Mouse (Mus musculus) erythroblast, embryonic 14.5 days (primary cell): ENCODE data around the gene Mcu. TPM values are rescaled to one million over a fixed set of nuclear protein-coding genes. Genes with fewer than 3 reads are reported as not detected.

Experiments used
- H3K27me3 ChIP-seq: 2 replicates; pipeline ENCODE4 v1.6.1; 2012; ENCODE audit warnings: inconsistent platforms; ENCODE audit not compliant: control insufficient read depth
- H3K36me3 ChIP-seq: 2 replicates; pipeline ENCODE4 v1.6.1; 2012; ENCODE audit warnings: mild to moderate bottlenecking, inconsistent platforms; ENCODE audit not compliant: control insufficient read depth
- H3K4me1 ChIP-seq: 2 replicates; pipeline ENCODE4 v1.6.1; 2012; ENCODE audit warnings: inconsistent platforms; ENCODE audit not compliant: control insufficient read depth
- H3K4me3 ChIP-seq: replicated peaks from 2 replicates; pipeline ENCODE3; 2012; ENCODE audit warnings: moderate library complexity, mild to moderate bottlenecking, inconsistent platforms
- H3K9me3 ChIP-seq: 2 replicates; pipeline ENCODE4 v1.6.1; 2012; ENCODE audit warnings: low read length, inconsistent platforms, mixed read lengths; ENCODE audit not compliant: control insufficient read depth
- GATA1 ChIP-seq: IDR thresholded peaks from 2 replicates; pipeline ENCODE4 v1.6.1; 2012; ENCODE audit warnings: low read length, inconsistent platforms, mixed read lengths
- TAL1 ChIP-seq: IDR thresholded peaks from 3 replicates; pipeline ENCODE4 v1.6.1; 2012; ENCODE audit warnings: low read length, inconsistent platforms, mixed read lengths
- polyA plus RNA-seq: library from polyadenylated mRNA; stranded (reverse); fragments of >175 nt; gene quantifications from 2 replicates; pipeline ENCODE4 v1.2.3, GENCODE M21; 2012

The Mcu gene
- polyA plus RNA-seq, 1 experiment, result 0.36 TPM

- Histone ChIP-seq H3K36me3 (peaks cover 12% of the 10 kb centered on the region), H3K4me3 (no peak overlapping the region), H3K4me1 (peaks cover 46% of the 10 kb centered on the region), H3K9me3 (no peaks in the 10 kb centered on the region; the same call in 1 of the 2 replicates), H3K27me3 (no peaks in the 10 kb centered on the region)
- TF ChIP-seq TAL1 (no peak), GATA1 (no peak)
Measured at GRCm38 (mm10) chr10:59579645-59580044, 36.8 kb downstream of the Mcu start.

GRCm38 (mm10) chr10:59577871-59578801 lies 38.4 kb downstream of the Mcu start:
- Histone ChIP-seq H3K27me3 (no peaks in the 10 kb centered on the region), H3K4me1 (peaks cover 42% of the 10 kb centered on the region), H3K9me3 (peaks cover 2% of the 10 kb centered on the region; the same call in 1 of the 2 replicates), H3K4me3 (peak overlapping the region; percentile 33), H3K36me3 (peaks cover 8% of the 10 kb centered on the region)
- TF ChIP-seq TAL1 (no peak), GATA1 (no peak; the same call in 1 of the 2 replicates)

- no peak for TF ChIP-seq TAL1
- TF ChIP-seq GATA1, result no peak
- Histone ChIP-seq H3K4me1 (peaks cover 35% of the 10 kb centered on the region), H3K4me3 (no peak overlapping the region)
Measured at GRCm38 (mm10) chr10:59576305-59576704, 40.2 kb downstream of the Mcu start.

GRCm38 (mm10) chr10:59571964-59572363 lies 44.5 kb downstream of the Mcu start:
- Histone ChIP-seq H3K4me1 (peaks cover 27% of the 10 kb centered on the region), H3K4me3 (no peak overlapping the region), H3K27me3 (no peaks in the 10 kb centered on the region), H3K36me3 (no peaks in the 10 kb centered on the region; the same call in 1 of the 2 replicates), H3K9me3 (peaks cover 2% of the 10 kb centered on the region; the same call in 1 of the 2 replicates)
- no peak for TF ChIP-seq GATA1
- TF ChIP-seq TAL1, result no peak

More at GRCm38 (mm10) chr10:59576305-59576704, 40.2 kb downstream of the Mcu start:
- Histone ChIP-seq H3K9me3 (peaks cover 2% of the 10 kb centered on the region; the same call in 1 of the 2 replicates), H3K36me3 (no peaks in the 10 kb centered on the region; the same call in 1 of the 2 replicates), H3K27me3 (no peaks in the 10 kb centered on the region)

GRCm38 (mm10) chr10:59571273-59571672 lies 45.2 kb downstream of the Mcu start:
- no peaks in the 10 kb centered on the region; the same call in 1 of the 2 replicates for H3K36me3 ChIP-seq
- no peak overlapping the region for H3K4me3 ChIP-seq
- peaks cover 2% of the 10 kb centered on the region; the same call in 1 of the 2 replicates for H3K9me3 ChIP-seq
- TF ChIP-seq TAL1 (no peak), GATA1 (no peak)
- H3K27me3 ChIP-seq, result no peaks in the 10 kb centered on the region
- H3K4me1 ChIP-seq, result peaks cover 27% of the 10 kb centered on the region

- Histone ChIP-seq H3K9me3 (peaks cover 2% of the 10 kb centered on the region; the same call in 1 of the 2 replicates), H3K36me3 (no peaks in the 10 kb centered on the region; the same call in 1 of the 2 replicates), H3K4me1 (peaks cover 24% of the 10 kb centered on the region), H3K4me3 (no peak overlapping the region), H3K27me3 (no peaks in the 10 kb centered on the region)
- no peak for TF ChIP-seq GATA1
- TF ChIP-seq TAL1, result no peak
Measured at GRCm38 (mm10) chr10:59570780-59571179, 45.7 kb downstream of the Mcu start.

GRCm38 (mm10) chr10:59570360-59570759 lies 46.1 kb downstream of the Mcu start:
- H3K9me3 ChIP-seq, result peaks cover 2% of the 10 kb centered on the region; the same call in 1 of the 2 replicates
- H3K4me3 ChIP-seq, result no peak overlapping the region
- no peak for TF ChIP-seq GATA1
- no peak for TF ChIP-seq TAL1
- no peaks in the 10 kb centered on the region; the same call in 1 of the 2 replicates for H3K36me3 ChIP-seq
- peaks cover 24% of the 10 kb centered on the region for H3K4me1 ChIP-seq
- no peaks in the 10 kb centered on the region for H3K27me3 ChIP-seq

GRCm38 (mm10) chr10:59569481-59569869 lies 47.0 kb downstream of the Mcu start:
- Histone ChIP-seq H3K4me3 (no peak overlapping the region), H3K27me3 (no peaks in the 10 kb centered on the region), H3K4me1 (peaks cover 24% of the 10 kb centered on the region), H3K36me3 (no peaks in the 10 kb centered on the region; the same call in 1 of the 2 replicates), H3K9me3 (peaks cover 2% of the 10 kb centered on the region; the same call in 1 of the 2 replicates)
- TF ChIP-seq TAL1 (no peak), GATA1 (no peak)
